ENCODE assay signal across 8 mouse cellular contexts in genomic region chr11:4134986-4135935, GRCm38 (mm10). TPM values are rescaled to one million over a fixed set of nuclear protein-coding genes. Genes with fewer than 3 reads are reported as not detected.
DNase-seq lines count a peak whose midpoint lies in the region; ATAC-seq and TF ChIP-seq lines count a peak whose summit lies in the region.

Rnf215 (plus strand) TSS chr11:4135202.

- peaks cover 5 to 10% of the 10 kb centered on the region in 2 experiments; a peak in 3 of 4 replicates for H3K4me1 ChIP-seq in MEL (ENCODE audit: control insufficient read depth in 1 of 2, insufficient read depth in 2 of 2, low read length in 2 of 2)
- peaks cover 5% of the 10 kb centered on the region; the same call in 1 of the 2 replicates for H3K4me1 ChIP-seq in cerebellum, adult 2 months (ENCODE audit: control insufficient read depth, insufficient read depth, low read length)
- H3K4me1 ChIP-seq in lung, postnatal 0 days (ENCODE audit: insufficient read depth, low read depth, low read length): peaks cover 10% of the 10 kb centered on the region; the same call in 1 of the 2 replicates

- peaks cover 6% of the 10 kb centered on the region for H3K79me2 ChIP-seq in MEL (ENCODE audit: control insufficient read depth, insufficient read depth, low read length, poor library complexity)

- WGBS in cerebellum, adult 2 months: under 1% methylated on average over 65 of the region's 66 CpGs
- WGBS in lung, postnatal 0 days: 2% methylated on average over 49 of the region's 66 CpGs

- H3K4me3 ChIP-seq in MEL (ENCODE audit: control insufficient read depth in 1 of 2, insufficient read depth in 1 of 2, low read depth in 2 of 2, low read length in 2 of 2): peak within 1 kb of the TSS; percentile 70 to 90
- H3K4me3 ChIP-seq in cerebellum, adult 2 months (replicated peaks; ENCODE audit: insufficient read depth, low read depth, low read length): peak within 1 kb of the TSS; percentile 92
- peak within 1 kb of the TSS; percentile 91 for H3K4me3 ChIP-seq in lung, postnatal 0 days (ENCODE audit: low read depth, low read length)

- peak; percentile 96 for DNase-seq in MEL (ENCODE audit: low read depth, low spot score)
- DNase-seq in cerebellum, adult 2 months: peak; percentile 88 to 91
- peak; percentile 90 for DNase-seq in forelimb bud, embryonic 11.5 days (ENCODE audit: low read depth, low spot score)
- peak; percentile 55 for DNase-seq in layer of hippocampus, adult 9-10 months (ENCODE audit: low spot score)
- peak; percentile 95 for DNase-seq in lung, postnatal 0 days (ENCODE audit: low spot score)
- DNase-seq in ovary, postnatal 14 days (ENCODE audit: low spot score): peak; percentile 83
- peak; percentile 90 for DNase-seq in thymus, postnatal 14 days

- no peaks in the 10 kb centered on the region for H3K9me3 ChIP-seq in MEL (replicated peaks; ENCODE audit: insufficient read depth, low read length)
- H3K9me3 ChIP-seq in lung, postnatal 0 days (ENCODE audit: low read length): no peaks in the 10 kb centered on the region

- TF ChIP-seq EP300 in MEL (IDR thresholded peaks at IDR 0.05; ENCODE audit: low read depth in 1 of 2, low read length in 2 of 2): no peak
- no peak for TF ChIP-seq EP300 in lung, postnatal 0 days (IDR thresholded peaks at IDR 0.05)

- peak within 1 kb of the TSS; percentile 40 for H3K27ac ChIP-seq in MEL (ENCODE audit: control insufficient read depth, low read depth, low read length)
- peak within 1 kb of the TSS; percentile 63 for H3K27ac ChIP-seq in cerebellum, adult 2 months (ENCODE audit: insufficient read depth, low read length)
- H3K27ac ChIP-seq in lung, postnatal 0 days (ENCODE audit: low read length): peak within 1 kb of the TSS; percentile 93

- H3K4me2 ChIP-seq in lung, postnatal 0 days (replicated peaks; ENCODE audit: low read depth, low read length): peak within 1 kb of the TSS; percentile 65

- no peaks in the 10 kb centered on the region for H3K27me3 ChIP-seq in MEL (ENCODE audit: control insufficient read depth in 1 of 2, insufficient read depth in 2 of 2, low read length in 2 of 2)
- no peaks in the 10 kb centered on the region for H3K27me3 ChIP-seq in cerebellum, adult 2 months (ENCODE audit: control insufficient read depth, insufficient read depth, low read length)
- no peaks in the 10 kb centered on the region for H3K27me3 ChIP-seq in lung, postnatal 0 days (replicated peaks; ENCODE audit: insufficient read depth, low read length)

- H3K36me3 ChIP-seq in MEL (ENCODE audit: control insufficient read depth in 1 of 2, insufficient read depth in 2 of 2, low read length in 2 of 2): peaks cover 0 to 2% of the 10 kb centered on the region in 2 experiments; a peak in 1 of 4 replicates
- peaks cover 6% of the 10 kb centered on the region; the same call in 1 of the 2 replicates for H3K36me3 ChIP-seq in lung, postnatal 0 days (ENCODE audit: insufficient read depth, low read length)

- ATAC-seq in hematopoietic stem cell, adult 5-6 weeks (replicated peaks in 1 of 2; ENCODE audit: insufficient read depth in 1 of 2, low FRiP score in 2 of 2, low TSS enrichment in 1 of 2, low read depth in 1 of 2, poor library complexity in 2 of 2, severe bottlenecking in 2 of 2): peak; percentile 59 to 74
- ATAC-seq in lung, postnatal 0 days: peak; percentile 97

- TF ChIP-seq RAD21 in MEL (IDR thresholded peaks at IDR 0.05; ENCODE audit: low read depth, low read length): peak; percentile 41

- H3K9ac ChIP-seq in MEL (ENCODE audit: control insufficient read depth, low read depth, low read length, poor library complexity, severe bottlenecking): peak within 1 kb of the TSS; percentile 93
- peak within 1 kb of the TSS; percentile 97 for H3K9ac ChIP-seq in lung, postnatal 0 days (replicated peaks; ENCODE audit: low read depth)

- TF ChIP-seq CTCF in MEL (IDR thresholded peaks at IDR 0.05 in 2 of 3, conservative IDR thresholded peaks at IDR 0.05 in 1 of 3; ENCODE audit: control insufficient read depth in 1 of 3, insufficient read depth in 1 of 3, low read depth in 2 of 3, low read length in 3 of 3, poor library complexity in 1 of 3, severe bottlenecking in 1 of 3): peak; percentile 56 to 99 (median 77)
- peak; percentile 51; the same call in 1 of the 2 replicates for TF ChIP-seq CTCF in cerebellum, adult 2 months (IDR thresholded peaks at IDR 0.05; ENCODE audit: borderline replicate concordance, insufficient read depth, low read depth, low read length)
- peak; percentile 73 for TF ChIP-seq CTCF in lung, postnatal 0 days (IDR thresholded peaks at IDR 0.05)

- TF ChIP-seq POLR2A in MEL (IDR thresholded peaks at IDR 0.05; ENCODE audit: control insufficient read depth in 1 of 2, insufficient read depth in 1 of 2, low read depth in 1 of 2, low read length in 2 of 2, poor library complexity in 1 of 2): peak; percentile 80 to 82; a peak in 3 of 4 replicates
- peak; percentile 58; the same call in 1 of the 2 replicates for TF ChIP-seq POLR2A in cerebellum, adult 2 months (IDR thresholded peaks at IDR 0.05; ENCODE audit: borderline replicate concordance, insufficient read depth, low read length)

TF ChIP-seq in MEL, 35 proteins besides CTCF, POLR2A, EP300 and RAD21:
- TF ChIP-seq MAZ (IDR thresholded peaks at IDR 0.05; ENCODE audit: low read depth, low read length) (peak; percentile 97), SMC3 (IDR thresholded peaks at IDR 0.05; ENCODE audit: low read depth, low read length) (peak; percentile 84), JUND (IDR thresholded peaks at IDR 0.05; ENCODE audit: low read depth, low read length) (no peak), SIN3A (IDR thresholded peaks at IDR 0.05; ENCODE audit: low read length) (peak; percentile 25), HCFC1 (IDR thresholded peaks at IDR 0.05; ENCODE audit: low read depth, low read length) (peak; percentile 65), MXI1 (IDR thresholded peaks at IDR 0.05; ENCODE audit: low read depth, low read length) (peak; percentile 40), ZMIZ1 (IDR thresholded peaks at IDR 0.05; ENCODE audit: low read depth, low read length) (peak; percentile 47; the same call in 1 of the 2 replicates), NELFE (IDR thresholded peaks at IDR 0.05; ENCODE audit: low read depth, low read length) (peak; percentile 81), MAX (IDR thresholded peaks at IDR 0.05; ENCODE audit: low read length) (0 out of 2 replicates have a peak, but pooled peaks have one; percentile 22), BHLHE40 (IDR thresholded peaks at IDR 0.05; ENCODE audit: borderline replicate concordance, low read depth, low read length) (no peak), ELF1 (IDR thresholded peaks at IDR 0.05; ENCODE audit: low read depth, low read length) (no peak), USF1 (IDR thresholded peaks at IDR 0.05; ENCODE audit: low read depth, low read length) (no peak), GABPA (IDR thresholded peaks at IDR 0.05; ENCODE audit: low read depth, low read length) (no peak), TCF12 (IDR thresholded peaks at IDR 0.05; ENCODE audit: low read depth, low read length) (no peak), MEF2A (IDR thresholded peaks at IDR 0.05; ENCODE audit: extremely low read depth, insufficient replicate concordance, low read depth, low read length, poor library complexity, severe bottlenecking) (no peak), MYC (IDR thresholded peaks at IDR 0.05; ENCODE audit: low read depth, low read length) (no peak), ZC3H11A (IDR thresholded peaks at IDR 0.05; ENCODE audit: low read depth, low read length) (peak; percentile 32; the same call in 1 of the 2 replicates), POLR2AphosphoS2 (IDR thresholded peaks at IDR 0.05; ENCODE audit: low read length) (peak; percentile 60; the same call in 1 of the 2 replicates)

RNA-seq across cellular contexts. Expression of gene Rnf215, which starts in this region (rescaled TPM):
- 10.1 and 11.3 TPM in 2 replicates for total RNA-seq in MEL (2012; rRNA removed)
- polyA plus RNA-seq in MEL (2012; ENCODE audit: insufficient read depth in 1 of 2, insufficient read length in 2 of 2, low read depth in 1 of 2, low replicate concordance in 2 of 2, missing spikeins in 1 of 2): 10 to 100 TPM in 1 of 2 experiments, not detected in 1; 13.2 TPM
- 39.5 and 39.9 TPM in 2 replicates for polyA plus RNA-seq in cerebellum, adult 2 months (2012; rRNA removed)
- total RNA-seq in hematopoietic stem cell, adult 5-6 weeks (2017): 13.8 and 28.8 TPM in 2 replicates
- 57.8 and 59.0 TPM in 2 replicates for polyA plus RNA-seq in lung, postnatal 0 days (2015; fragmentation: Nextera tagmentation; extraction: Ambion mirVana)

Comparison
In these comparisons a context has a peak if more than half of its experiments do, and no peak if none do; other contexts are left out.
1. Peak in every context shown above with its lines: DNase-seq, ATAC-seq, H3K4me3 ChIP-seq and H3K27ac ChIP-seq.
2. H3K27ac ChIP-seq: peak in every context shown above with its lines; median percentile 93 in lung, postnatal 0 days; 63 in cerebellum, adult 2 months; 40 in MEL.